Mouse (Mus musculus) lung, embryonic 14.5 days (tissue): ENCODE results near the gene Rpia. TPM values are rescaled to one million over a fixed set of nuclear protein-coding genes. Genes with fewer than 3 reads are reported as not detected.
A peak's percentile ranks its signal among the peaks of the same experiment; 100 is the strongest.

Experiments used
- ATAC-seq: fragments of 200-750 bp; cut with Nextera tagmentation; 2 replicates; pipeline ENCODE4 v1.8.0; 2017; ENCODE audit warnings: mild to moderate bottlenecking, moderate TSS enrichment, moderate library complexity; ENCODE audit not compliant: insufficient read depth
- DNase-seq: peaks from one replicate; pipeline ENCODE4 v3.0.0-alpha.2; 2015
- H3K27ac ChIP-seq: fragments of 300-500 bp; sonication (generic); 2 replicates; pipeline ENCODE4 v1.5.1; 2014; ENCODE audit warnings: low read depth, mild to moderate bottlenecking, moderate library complexity
- H3K27me3 ChIP-seq: fragments of 300-500 bp; sonication (generic); 2 replicates; pipeline ENCODE4 v1.6.1; 2014; ENCODE audit warnings: low read length, control low read depth; ENCODE audit not compliant: insufficient read depth
- H3K36me3 ChIP-seq: fragments of 300-500 bp; sonication (generic); 2 replicates; pipeline ENCODE4 v1.6.1; 2014; ENCODE audit warnings: control low read depth; ENCODE audit not compliant: insufficient read depth
- H3K4me1 ChIP-seq: fragments of 300-500 bp; sonication (generic); 2 replicates; pipeline ENCODE4 v1.6.1; 2014; ENCODE audit warnings: antibody characterized with exemption, control low read depth; ENCODE audit not compliant: insufficient read depth
- H3K4me2 ChIP-seq: fragments of 300-500 bp; sonication (generic); 2 replicates; pipeline ENCODE4 v1.6.1; 2014; ENCODE audit warnings: mild to moderate bottlenecking
- H3K4me3 ChIP-seq: fragments of 300-500 bp; sonication (generic); 2 replicates; pipeline ENCODE4 v1.5.1; 2014; ENCODE audit warnings: low read depth, low read length
- H3K9ac ChIP-seq: fragments of 300-500 bp; sonication (generic); 2 replicates; pipeline ENCODE4 v1.6.1; 2014
- H3K9me3 ChIP-seq: fragments of 300-500 bp; sonication (generic); 2 replicates; pipeline ENCODE4 v1.6.1; 2016; ENCODE audit warnings: low read depth, low read length, control low read depth
- CTCF ChIP-seq: IDR thresholded peaks from 2 replicates; pipeline ENCODE4 v1.5.1; 2016; ENCODE audit warnings: antibody characterized with exemption, low read depth
- WGBS: fragments of 180-500 bp; shearing (Covaris S2); extraction: QIAGEN DNeasy Blood & Tissue Kit; methylation state at CpG from one replicate; pipeline ENCODE4 v1.1.7; 2014; 5-methylcytosine and 5-hydroxymethylcytosine counted together
- polyA plus RNA-seq: library from polyadenylated mRNA; unstranded; fragments of >200 nt; fragmentation: Nextera tagmentation; extraction: Ambion mirVana; gene quantifications from 2 replicates; pipeline ENCODE4 v1.2.1, GENCODE M21; 2014

Gene Rpia
- polyA plus RNA-seq, 1 experiment from 2014 or later: 2.5 TPM

DNA sequence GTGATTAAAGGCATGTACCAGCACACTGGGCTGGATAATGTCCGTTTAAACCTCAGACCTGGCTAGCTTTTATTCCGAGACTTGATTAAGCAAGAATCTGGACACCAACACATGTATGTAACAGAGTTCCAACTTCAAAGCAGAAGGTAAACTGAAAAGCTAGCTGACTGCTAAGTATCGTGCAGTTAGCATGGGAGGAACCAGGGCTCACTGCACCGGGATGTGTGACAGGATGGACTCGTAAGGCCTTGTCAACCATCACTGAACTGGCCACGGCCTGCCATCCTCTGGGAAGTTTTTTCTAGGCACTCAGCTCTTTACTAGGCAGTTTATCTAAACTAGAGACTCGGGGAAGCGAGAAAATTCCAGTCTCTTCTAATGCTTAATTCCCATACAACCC is 27.0 kb downstream of the Rpia start:
- no peak overlapping the region for H3K4me2 ChIP-seq
- WGBS: 73% methylated on average over 8 of the region's 8 CpGs
- H3K4me1 ChIP-seq: no peaks in the 10 kb centered on the region
- ATAC-seq (no peak), DNase-seq (no peak)
- H3K4me3 ChIP-seq: no peak overlapping the region
- H3K27me3 ChIP-seq: no peaks in the 10 kb centered on the region
- TF ChIP-seq CTCF: no peak
- H3K27ac ChIP-seq: no peak overlapping the region
- no peaks in the 10 kb centered on the region for H3K9me3 ChIP-seq
- no peak overlapping the region for H3K9ac ChIP-seq
- H3K36me3 ChIP-seq: peaks cover 27% of the 10 kb centered on the region

DNA sequence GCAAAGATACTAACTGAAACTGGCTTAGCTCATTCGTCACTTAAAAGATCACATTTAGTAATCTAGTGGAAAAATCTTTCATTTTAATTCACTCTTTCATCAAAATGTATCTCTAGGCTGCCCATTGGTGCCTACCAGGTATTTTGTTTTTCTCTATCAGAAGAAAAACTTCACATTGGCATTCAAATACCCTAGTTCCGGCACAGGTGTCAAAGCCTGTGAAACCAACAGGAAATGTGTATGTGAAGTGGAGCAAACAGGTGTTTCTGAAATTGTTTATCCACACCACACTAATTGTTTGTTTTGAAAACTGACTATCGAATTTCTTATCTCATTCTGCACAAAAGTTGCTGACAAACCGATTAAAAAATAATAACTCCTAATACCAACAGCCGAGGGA is 27.5 kb downstream of the Rpia start:
- WGBS: 71% methylated on average over 5 of the region's 5 CpGs
- ATAC-seq: no peak

DNA sequence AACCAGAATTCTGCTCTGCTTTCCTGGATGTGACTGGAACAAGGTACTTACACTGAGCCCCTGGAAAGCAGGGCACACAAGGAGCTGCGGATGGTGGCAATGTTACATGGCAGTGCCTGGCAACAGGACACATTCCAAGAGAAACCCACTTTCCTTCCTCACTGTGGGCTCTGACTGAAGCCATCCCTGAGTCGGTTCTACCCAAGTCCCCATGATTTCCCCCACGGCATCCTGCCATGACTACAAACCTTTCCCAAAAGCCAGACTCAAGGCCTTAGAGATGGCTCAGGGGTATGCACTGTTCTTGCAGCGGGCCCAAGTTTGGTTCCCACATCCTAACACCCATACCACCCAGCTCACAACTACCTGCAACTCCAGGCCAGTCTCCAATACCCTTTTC is 28.2 kb downstream of the Rpia start:
- TF ChIP-seq CTCF: no peak

More for the DNA sequence above, 27.5 kb downstream of the Rpia start:
- no peaks in the 10 kb centered on the region for H3K27me3 ChIP-seq
- no peak for DNase-seq
- H3K4me1 ChIP-seq: no peaks in the 10 kb centered on the region
- H3K4me2 ChIP-seq: no peak overlapping the region
- H3K9ac ChIP-seq: no peak overlapping the region
- no peak for TF ChIP-seq CTCF
- no peak overlapping the region for H3K27ac ChIP-seq
- no peak overlapping the region for H3K4me3 ChIP-seq
- peaks cover 23% of the 10 kb centered on the region for H3K36me3 ChIP-seq
- H3K9me3 ChIP-seq: no peaks in the 10 kb centered on the region

GRCm38 (mm10) chr6:70762659-70763058 is 29.4 kb downstream of the Rpia start:
- ATAC-seq: no peak
- no peaks in the 10 kb centered on the region for H3K9me3 ChIP-seq
- TF ChIP-seq CTCF: no peak

More for the DNA sequence above, 28.2 kb downstream of the Rpia start:
- no peak overlapping the region for H3K27ac ChIP-seq
- no peaks in the 10 kb centered on the region for H3K9me3 ChIP-seq
- H3K4me1 ChIP-seq: no peaks in the 10 kb centered on the region
- 91% methylated on average over 4 of the region's 4 CpGs for WGBS
- no peak overlapping the region for H3K4me2 ChIP-seq
- H3K9ac ChIP-seq: no peak overlapping the region
- DNase-seq: no peak
- no peak overlapping the region for H3K4me3 ChIP-seq
- no peak for ATAC-seq
- no peaks in the 10 kb centered on the region for H3K27me3 ChIP-seq
- peaks cover 23% of the 10 kb centered on the region for H3K36me3 ChIP-seq

GRCm38 (mm10) chr6:70760951-70761350 is 31.1 kb downstream of the Rpia start:
- no peaks in the 10 kb centered on the region for H3K9me3 ChIP-seq
- ATAC-seq (no peak), DNase-seq (no peak)
- H3K27me3 ChIP-seq: no peaks in the 10 kb centered on the region
- H3K9ac ChIP-seq: no peak overlapping the region
- H3K27ac ChIP-seq: no peak overlapping the region
- no peak overlapping the region for H3K4me3 ChIP-seq
- H3K36me3 ChIP-seq: peaks cover 4% of the 10 kb centered on the region; the same call in 1 of the 2 replicates
- no peaks in the 10 kb centered on the region for H3K4me1 ChIP-seq
- 67% methylated on average over 4 of the region's 4 CpGs for WGBS
- no peak overlapping the region for H3K4me2 ChIP-seq
- no peak for TF ChIP-seq CTCF

More at GRCm38 (mm10) chr6:70762659-70763058, 29.4 kb downstream of the Rpia start:
- Histone ChIP-seq H3K36me3 (peaks cover 17% of the 10 kb centered on the region), H3K27ac (no peak overlapping the region), H3K27me3 (no peaks in the 10 kb centered on the region), H3K4me1 (no peaks in the 10 kb centered on the region), H3K4me2 (no peak overlapping the region), H3K4me3 (no peak overlapping the region), H3K9ac (no peak overlapping the region)
- 79% methylated on average over 6 of the region's 6 CpGs for WGBS
- no peak for DNase-seq

- TF ChIP-seq CTCF: no peak
- Histone ChIP-seq H3K9ac (no peak overlapping the region), H3K4me1 (no peaks in the 10 kb centered on the region), H3K4me3 (no peak overlapping the region), H3K9me3 (no peaks in the 10 kb centered on the region), H3K36me3 (no peaks in the 10 kb centered on the region), H3K27me3 (no peaks in the 10 kb centered on the region), H3K4me2 (no peak overlapping the region), H3K27ac (no peak overlapping the region)
- ATAC-seq: no peak
- no peak for DNase-seq
- WGBS: 94% methylated on average over 10 of the region's 10 CpGs
Observed at GRCm38 (mm10) chr6:70754833-70755232, 37.2 kb downstream of the Rpia start.

DNA sequence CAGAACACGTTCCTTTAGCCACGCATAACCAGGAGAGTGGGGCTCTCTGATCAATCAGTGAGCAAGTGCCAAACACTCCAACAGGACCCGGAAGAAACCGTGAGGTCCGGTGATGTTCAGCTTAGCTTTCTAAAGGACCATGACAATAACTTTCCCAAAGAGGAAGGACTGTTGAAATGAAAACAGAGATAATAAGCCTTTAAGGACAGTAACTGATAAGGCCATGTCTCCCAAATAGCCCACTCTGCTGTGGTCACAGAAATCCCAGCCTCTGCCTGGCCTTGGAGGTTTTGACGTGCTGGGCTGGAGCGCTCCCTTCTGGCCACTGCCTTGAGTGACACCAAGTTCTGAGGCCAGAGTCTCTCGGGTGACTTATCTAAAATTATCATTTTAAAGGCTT is 39.7 kb downstream of the Rpia start:
- Histone ChIP-seq H3K4me3 (no peak overlapping the region), H3K9me3 (no peaks in the 10 kb centered on the region), H3K4me2 (no peak overlapping the region), H3K27ac (no peak overlapping the region), H3K4me1 (no peaks in the 10 kb centered on the region), H3K36me3 (no peaks in the 10 kb centered on the region), H3K27me3 (no peaks in the 10 kb centered on the region), H3K9ac (no peak overlapping the region)
- TF ChIP-seq CTCF: peak; percentile 59
- peak; percentile 51 for DNase-seq
- no peak for ATAC-seq
- 39% methylated on average over 8 of the region's 8 CpGs for WGBS

GRCm38 (mm10) chr6:70751898-70752273 is 40.1 kb downstream of the Rpia start:
- no peaks in the 10 kb centered on the region for H3K36me3 ChIP-seq
- no peak for TF ChIP-seq CTCF
- no peaks in the 10 kb centered on the region for H3K27me3 ChIP-seq
- H3K27ac ChIP-seq: no peak overlapping the region
- H3K9ac ChIP-seq: no peak overlapping the region
- H3K4me3 ChIP-seq: no peak overlapping the region
- no peaks in the 10 kb centered on the region for H3K4me1 ChIP-seq
- no peak for DNase-seq
- 54% methylated on average over 6 of the region's 6 CpGs for WGBS
- ATAC-seq: no peak
- H3K9me3 ChIP-seq: no peaks in the 10 kb centered on the region
- no peak overlapping the region for H3K4me2 ChIP-seq
